Mouse (Mus musculus): Measurements from ENCODE around the gene Slc6a17. TPM values are rescaled to one million over a fixed set of nuclear protein-coding genes. Genes with fewer than 3 reads are reported as not detected.

Slc6a17 gene
- polyA plus RNA-seq, 1 experiment, result 40.2 TPM

DNA sequence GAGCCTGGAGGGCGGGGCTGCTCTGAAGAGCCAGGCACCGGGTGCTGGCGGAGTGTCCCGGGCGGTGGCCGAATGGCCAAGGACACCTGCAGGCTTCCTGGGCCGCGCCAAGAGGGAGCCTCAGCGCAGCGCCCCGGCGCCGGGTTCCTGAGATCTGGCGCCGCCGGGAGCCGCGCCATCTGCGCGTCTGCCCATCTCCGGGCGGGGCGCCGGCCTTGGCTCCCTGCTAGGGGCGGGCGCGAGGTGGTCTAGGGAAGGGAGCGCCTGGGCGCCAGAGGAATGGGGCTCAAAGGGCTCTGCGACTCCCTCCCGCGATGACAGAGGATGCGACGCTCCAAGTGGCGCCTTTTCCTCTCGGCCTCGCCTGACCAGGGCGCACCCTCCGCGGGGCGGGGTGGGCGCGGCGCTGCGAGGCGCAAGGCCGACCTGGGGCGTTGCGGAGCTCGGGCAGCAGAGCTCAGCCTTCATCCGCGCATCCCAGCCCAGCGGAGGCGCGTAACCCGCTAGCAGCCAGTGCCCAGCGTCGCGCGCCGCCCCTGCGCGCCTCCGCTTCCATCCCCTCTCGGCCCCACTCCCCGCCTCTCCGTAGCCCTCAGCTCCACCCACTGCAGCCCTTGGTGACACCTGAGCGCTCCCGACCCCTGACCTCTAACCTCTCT, 57.9 kb downstream of the Slc6a17 start:
- TF ChIP-seq POLR2A (IDR thresholded peaks at IDR 0.05; ENCODE audit: borderline replicate concordance, extremely low read depth, insufficient read depth, insufficient read length, poor library complexity, severe bottlenecking) (0 out of 2 replicates have a peak, but pooled peaks have one; percentile 17), CTCF (IDR thresholded peaks at IDR 0.05; ENCODE audit: borderline replicate concordance, extremely low read depth, insufficient read depth, insufficient read length) (no peak)
- DNase-seq (ENCODE audit: low read depth), result peak; percentile 50

DNA sequence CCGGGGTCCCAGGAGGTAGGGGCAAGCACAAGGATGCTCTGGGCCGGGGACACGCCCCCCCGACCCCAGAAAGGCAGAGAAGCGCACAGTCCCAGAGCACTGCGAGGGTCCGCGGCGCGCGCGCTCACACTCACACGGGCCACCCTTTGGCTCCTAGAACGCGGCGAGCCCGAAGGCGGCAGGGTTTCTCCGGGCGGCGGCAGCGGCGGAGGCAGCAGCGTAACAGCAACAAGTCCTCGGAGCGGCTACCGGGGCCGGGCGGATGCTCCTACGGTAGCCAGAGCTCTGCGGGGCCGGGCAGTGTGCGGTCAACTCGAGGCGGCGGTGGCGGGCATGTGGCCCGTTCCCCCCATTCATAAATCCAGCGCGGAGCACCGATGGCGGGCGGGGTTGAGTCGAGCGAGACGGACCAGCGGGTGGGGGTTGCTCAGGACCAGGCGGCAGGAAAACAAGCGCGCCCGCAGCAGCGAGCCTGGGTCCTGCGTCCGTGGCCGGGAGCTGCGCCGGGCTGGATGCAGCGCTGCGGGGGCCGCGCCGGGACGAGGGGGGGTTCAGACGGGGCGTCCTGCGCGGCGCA, 58.5 kb downstream of the Slc6a17 start, which contains the start of gene Kcnc4:
Gene Kcnc4, minus strand, starts transcription at position 357 of the 577 bp plus-strand sequence.
- peak; percentile 56 for DNase-seq (ENCODE audit: low read depth)
- TF ChIP-seq POLR2A (IDR thresholded peaks at IDR 0.05; ENCODE audit: borderline replicate concordance, extremely low read depth, insufficient read depth, insufficient read length, poor library complexity, severe bottlenecking), result no peak
- TF ChIP-seq CTCF (IDR thresholded peaks at IDR 0.05; ENCODE audit: borderline replicate concordance, extremely low read depth, insufficient read depth, insufficient read length), result no peak

DNA sequence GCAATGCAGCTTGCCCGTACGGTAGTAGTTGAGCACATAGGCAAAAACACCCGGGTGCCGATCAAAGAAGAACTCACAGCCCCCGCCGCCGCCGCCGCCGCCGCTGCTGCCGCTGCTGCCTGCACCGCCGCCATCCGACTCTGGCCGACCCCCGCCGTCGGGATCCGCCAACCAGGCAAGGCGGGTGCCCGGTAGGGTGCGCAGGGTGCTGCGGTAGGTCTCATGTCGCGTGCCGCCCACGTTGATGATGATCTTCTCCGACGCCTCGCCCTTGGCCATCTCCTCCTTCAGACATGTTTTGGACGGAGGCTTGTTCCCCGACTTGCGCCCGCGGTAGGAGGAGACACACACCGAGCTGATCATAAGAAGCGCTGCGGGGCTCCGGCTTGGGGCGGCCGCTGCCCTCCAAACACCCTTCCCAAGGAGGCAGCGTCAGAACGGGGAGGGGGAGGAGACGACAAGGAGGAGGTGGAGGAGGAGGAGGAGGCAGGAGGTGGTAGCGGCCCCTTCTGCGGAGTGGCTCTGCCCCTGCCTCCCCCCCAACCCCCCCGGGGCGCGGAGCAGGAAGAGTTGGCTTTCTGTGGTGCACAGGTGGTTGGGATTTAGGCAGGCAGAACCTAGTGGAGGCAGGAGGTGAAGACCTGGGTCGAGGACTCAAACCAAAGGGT, 59.2 kb downstream of the Slc6a17 start:
- DNase-seq (ENCODE audit: low read depth), result peak; percentile 41
- TF ChIP-seq CTCF (IDR thresholded peaks at IDR 0.05; ENCODE audit: borderline replicate concordance, extremely low read depth, insufficient read depth, insufficient read length), result no peak

DNA sequence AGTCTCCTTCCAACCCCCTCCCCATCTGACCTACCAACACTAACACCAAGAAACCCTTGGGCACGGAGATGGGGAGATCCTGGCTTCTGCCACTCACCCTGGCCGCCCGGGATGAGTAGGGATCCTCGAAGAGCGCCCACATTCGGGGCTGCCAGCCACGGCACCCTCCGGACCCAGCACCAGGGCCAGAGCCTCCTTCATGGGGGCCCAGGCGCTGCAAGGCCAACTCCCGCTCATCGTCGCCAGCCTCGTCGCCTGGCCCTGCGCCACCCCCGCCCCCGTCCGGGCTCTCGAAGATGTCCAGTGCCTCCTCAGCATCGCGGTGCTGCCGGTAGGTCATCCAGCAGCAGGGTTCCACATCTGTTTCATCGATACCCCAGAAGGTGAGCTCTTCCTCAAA, 59.7 kb downstream of the Slc6a17 start:
- no peak for TF ChIP-seq CTCF (IDR thresholded peaks at IDR 0.05; ENCODE audit: borderline replicate concordance, extremely low read depth, insufficient read depth, insufficient read length)
- no peak for TF ChIP-seq POLR2A (IDR thresholded peaks at IDR 0.05; ENCODE audit: borderline replicate concordance, extremely low read depth, insufficient read depth, insufficient read length, poor library complexity, severe bottlenecking)
- no peak for DNase-seq (ENCODE audit: low read depth)

DNA sequence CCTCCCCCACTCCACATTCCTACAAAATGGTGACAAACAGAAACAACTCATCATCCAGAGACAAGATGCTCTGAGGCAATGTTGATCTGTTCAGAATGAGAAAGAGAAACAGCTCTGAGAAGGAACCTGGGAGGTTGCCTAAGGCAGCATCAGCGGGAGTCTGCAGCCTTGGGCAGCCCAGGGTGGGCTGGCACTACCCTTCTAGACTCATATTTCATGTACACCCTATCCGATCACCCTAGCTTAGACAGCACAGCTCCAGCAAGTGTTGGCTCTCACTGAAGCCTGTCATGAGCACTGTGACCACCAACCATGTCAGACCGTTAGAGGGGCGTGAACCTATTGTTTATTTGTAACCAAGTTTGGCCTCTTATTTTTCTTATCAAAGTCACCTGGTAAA, 63.5 kb downstream of the Slc6a17 start:
- no peak for DNase-seq (ENCODE audit: low read depth)
- TF ChIP-seq POLR2A (IDR thresholded peaks at IDR 0.05; ENCODE audit: borderline replicate concordance, extremely low read depth, insufficient read depth, insufficient read length, poor library complexity, severe bottlenecking) (no peak), CTCF (IDR thresholded peaks at IDR 0.05; ENCODE audit: borderline replicate concordance, extremely low read depth, insufficient read depth, insufficient read length) (no peak)

DNA sequence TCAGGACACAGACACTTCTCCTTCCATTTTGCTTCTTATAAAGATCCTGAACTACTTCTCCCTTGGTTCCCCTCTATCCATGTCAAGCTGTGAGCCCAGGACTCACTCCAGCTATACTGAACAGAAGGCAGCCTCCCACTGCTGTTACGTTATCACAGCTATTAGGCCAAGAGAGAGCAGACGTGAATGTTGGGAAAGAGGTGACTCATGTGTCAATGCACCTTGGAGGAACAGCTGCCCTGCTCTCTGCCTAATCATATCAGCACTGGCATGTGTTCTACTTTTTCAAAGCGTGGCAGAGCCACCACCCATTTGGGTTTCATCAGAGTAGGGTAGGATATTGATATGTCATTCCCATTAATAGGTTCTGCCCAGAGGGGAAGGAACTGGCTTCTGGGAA, 71.0 kb downstream of the Slc6a17 start:
- TF ChIP-seq POLR2A (IDR thresholded peaks at IDR 0.05; ENCODE audit: borderline replicate concordance, extremely low read depth, insufficient read depth, insufficient read length, poor library complexity, severe bottlenecking) (no peak), CTCF (IDR thresholded peaks at IDR 0.05; ENCODE audit: borderline replicate concordance, extremely low read depth, insufficient read depth, insufficient read length) (no peak)

DNA sequence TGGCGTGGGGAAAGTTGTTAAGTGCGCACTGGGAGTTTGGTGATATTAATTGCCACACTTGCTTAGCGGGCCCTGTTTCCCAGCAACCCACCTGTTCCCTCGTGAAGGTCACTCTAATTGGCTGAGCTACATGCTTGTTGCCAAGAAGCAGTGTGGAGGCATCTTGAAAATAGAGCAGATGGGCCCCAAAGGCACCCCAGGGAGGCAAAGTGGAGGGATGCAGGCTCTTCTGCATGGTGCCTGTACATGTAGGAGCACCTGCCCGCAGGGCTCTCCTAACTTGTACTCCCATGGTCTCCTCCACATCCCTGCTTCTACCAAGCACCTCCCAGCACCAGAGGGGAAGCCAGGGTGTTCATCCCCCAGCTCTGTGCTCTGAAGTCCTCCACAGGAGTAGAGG, 74.0 kb downstream of the Slc6a17 start:
- no peak for DNase-seq (ENCODE audit: low read depth)
- TF ChIP-seq POLR2A (IDR thresholded peaks at IDR 0.05; ENCODE audit: borderline replicate concordance, extremely low read depth, insufficient read depth, insufficient read length, poor library complexity, severe bottlenecking) (no peak), CTCF (IDR thresholded peaks at IDR 0.05; ENCODE audit: borderline replicate concordance, extremely low read depth, insufficient read depth, insufficient read length) (no peak)

More for the DNA sequence above, 71.0 kb downstream of the Slc6a17 start:
- DNase-seq (ENCODE audit: low read depth), result no peak

DNA sequence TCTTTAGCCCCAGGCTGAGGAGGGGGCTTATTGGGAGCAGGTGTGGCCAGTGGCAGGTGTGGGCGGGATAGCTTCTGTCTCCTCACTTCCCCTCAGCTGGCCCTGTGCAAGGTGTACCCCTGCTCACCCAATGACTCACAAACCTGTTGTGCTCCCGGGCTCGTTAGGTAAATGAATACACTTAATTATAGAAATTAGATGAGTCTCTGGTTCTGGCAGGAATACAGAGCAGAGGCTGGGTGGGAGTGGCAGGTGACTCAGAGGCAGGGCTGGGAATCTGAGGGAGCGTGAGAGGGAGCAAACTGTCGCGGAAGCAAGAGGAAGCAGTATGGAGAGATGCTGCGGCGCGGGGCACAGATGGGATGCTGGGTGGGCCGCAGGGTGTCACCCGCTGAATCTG, 75.6 kb downstream of the Slc6a17 start:
- TF ChIP-seq CTCF (IDR thresholded peaks at IDR 0.05; ENCODE audit: borderline replicate concordance, extremely low read depth, insufficient read depth, insufficient read length) (no peak), POLR2A (IDR thresholded peaks at IDR 0.05; ENCODE audit: borderline replicate concordance, extremely low read depth, insufficient read depth, insufficient read length, poor library complexity, severe bottlenecking) (no peak)
- no peak for DNase-seq (ENCODE audit: low read depth)

DNA sequence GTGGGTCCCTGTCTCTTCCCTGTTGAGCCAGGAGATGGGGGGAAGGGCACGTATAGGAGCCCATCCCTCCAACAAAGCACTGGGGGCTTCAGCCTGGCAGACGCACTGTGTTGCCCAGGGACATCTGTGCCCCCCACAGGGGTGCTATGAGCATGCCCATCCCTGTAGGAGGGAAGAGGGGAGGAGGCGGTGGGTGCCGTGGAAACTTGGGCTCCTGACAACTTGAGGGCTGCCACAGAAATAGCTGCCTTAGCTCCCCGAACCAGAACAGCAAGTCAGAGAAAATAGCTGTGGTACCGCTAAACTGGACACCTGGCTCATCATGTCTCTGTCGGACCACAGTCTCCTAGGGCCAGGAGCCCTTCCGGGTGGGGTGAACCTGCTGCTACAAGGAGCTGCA, 76.5 kb downstream of the Slc6a17 start:
- TF ChIP-seq POLR2A (IDR thresholded peaks at IDR 0.05; ENCODE audit: borderline replicate concordance, extremely low read depth, insufficient read depth, insufficient read length, poor library complexity, severe bottlenecking), result no peak
- no peak for TF ChIP-seq CTCF (IDR thresholded peaks at IDR 0.05; ENCODE audit: borderline replicate concordance, extremely low read depth, insufficient read depth, insufficient read length)
- DNase-seq (ENCODE audit: low read depth), result no peak

DNA sequence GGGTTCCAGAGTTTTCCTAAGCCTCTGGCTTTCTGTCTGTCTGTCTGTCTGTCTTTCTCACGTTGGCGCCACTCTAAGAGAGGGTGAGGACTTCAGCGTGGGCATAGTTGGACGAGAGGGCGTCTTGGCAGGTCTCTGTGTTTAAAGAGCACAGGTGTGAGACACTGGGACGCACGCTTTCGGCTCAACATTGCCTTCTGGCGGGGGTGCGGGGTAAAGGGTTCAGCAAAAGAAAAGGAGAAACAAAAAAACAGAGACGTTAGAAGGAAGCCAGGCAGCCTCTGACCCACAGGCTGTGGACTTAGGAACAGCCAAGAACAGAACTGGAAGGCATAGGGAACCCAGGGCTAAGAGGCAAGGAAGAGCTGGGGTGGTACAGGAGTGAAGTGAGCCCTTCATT, 78.5 kb downstream of the Slc6a17 start:
- no peak for TF ChIP-seq POLR2A (IDR thresholded peaks at IDR 0.05; ENCODE audit: borderline replicate concordance, extremely low read depth, insufficient read depth, insufficient read length, poor library complexity, severe bottlenecking)
- TF ChIP-seq CTCF (IDR thresholded peaks at IDR 0.05; ENCODE audit: borderline replicate concordance, extremely low read depth, insufficient read depth, insufficient read length), result no peak
- DNase-seq (ENCODE audit: low read depth), result no peak

DNA sequence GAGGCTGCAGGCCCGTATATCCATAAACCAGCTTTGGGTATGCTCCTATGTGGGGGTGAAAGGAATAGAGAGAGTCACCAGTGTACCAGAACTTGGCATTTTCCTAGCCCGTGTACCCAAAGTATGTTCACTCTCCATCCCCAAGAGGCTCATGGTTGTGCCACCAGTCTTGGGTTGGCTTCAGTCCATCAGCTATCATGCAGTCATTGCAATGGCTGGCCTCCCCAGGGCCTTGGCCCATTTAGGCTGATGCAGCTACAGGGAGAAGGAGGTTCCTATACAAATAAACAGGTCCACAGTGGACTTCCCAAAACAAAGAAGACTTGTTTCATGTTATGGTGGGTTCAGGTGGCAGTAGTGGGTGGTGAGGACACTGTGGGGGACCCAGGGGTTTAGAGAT, 80.2 kb downstream of the Slc6a17 start:
- no peak for TF ChIP-seq CTCF (IDR thresholded peaks at IDR 0.05; ENCODE audit: borderline replicate concordance, extremely low read depth, insufficient read depth, insufficient read length)
- no peak for TF ChIP-seq POLR2A (IDR thresholded peaks at IDR 0.05; ENCODE audit: borderline replicate concordance, extremely low read depth, insufficient read depth, insufficient read length, poor library complexity, severe bottlenecking)
- DNase-seq (ENCODE audit: low read depth), result no peak

DNA sequence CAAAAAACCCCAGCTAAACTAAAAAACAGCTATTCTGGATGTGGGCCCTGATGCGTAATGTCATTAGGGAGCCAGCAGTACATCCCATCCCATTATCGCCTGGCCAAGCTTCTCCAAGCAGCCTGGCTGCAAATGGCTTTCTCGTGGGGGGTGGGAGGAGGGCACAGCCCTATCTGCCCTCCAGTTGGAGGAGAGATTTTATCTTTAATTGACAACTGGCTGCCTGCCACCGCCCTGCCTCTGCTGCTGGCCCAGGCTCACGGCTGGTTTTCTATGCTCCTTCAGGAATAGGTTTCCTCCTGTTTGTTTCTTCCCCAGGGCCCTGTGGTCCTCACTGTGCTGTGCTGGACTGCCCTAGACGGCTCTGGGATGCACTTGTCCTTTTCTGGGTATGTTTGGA, 81.4 kb downstream of the Slc6a17 start:
- DNase-seq (ENCODE audit: low read depth), result peak; percentile 86
- TF ChIP-seq CTCF (IDR thresholded peaks at IDR 0.05; ENCODE audit: borderline replicate concordance, extremely low read depth, insufficient read depth, insufficient read length) (no peak), POLR2A (IDR thresholded peaks at IDR 0.05; ENCODE audit: borderline replicate concordance, extremely low read depth, insufficient read depth, insufficient read length, poor library complexity, severe bottlenecking) (no peak)

All from brain, embryonic 14.5 days (tissue).